Mouse (Mus musculus): ENCODE measurements at regions not wholly inside any gene's neighbourhood (a gene's known extent, or its start where the extent isn't known, plus 50 kb on each side); places are given as distances from the start of the nearest gene placed in this dataset.

- DNase-seq (ENCODE audit: low read depth in 1 of 2, low spot score in 2 of 2): no peak
These were observed 79.0 kb upstream of the Jade1 start for GRCm38 (mm10) chr3:41476516-41476915.

GRCm38 (mm10) chr3:41472586-41472985 lies 82.9 kb upstream of the Jade1 start:
- no peak for DNase-seq (ENCODE audit: low read depth in 1 of 2, low spot score in 2 of 2)

GRCm38 (mm10) chr3:41469106-41469505 lies 86.4 kb upstream of the Jade1 start:
- no peak for DNase-seq (ENCODE audit: low read depth in 1 of 2, low spot score in 2 of 2)

GRCm38 (mm10) chr3:41467857-41468256 lies 87.7 kb upstream of the Jade1 start:
- DNase-seq (ENCODE audit: low read depth in 1 of 2, low spot score in 2 of 2): peak; percentile 8 to 39

GRCm38 (mm10) chr3:41465893-41466292 lies 89.6 kb upstream of the Jade1 start:
- no peak for DNase-seq (ENCODE audit: low read depth in 1 of 2, low spot score in 2 of 2)

- DNase-seq (ENCODE audit: low read depth in 1 of 2, low spot score in 2 of 2): no peak
These were observed 92.4 kb upstream of the Jade1 start for GRCm38 (mm10) chr3:41462953-41463644.

GRCm38 (mm10) chr3:41460131-41460530 lies 95.4 kb upstream of the Jade1 start:
- no peak for DNase-seq (ENCODE audit: low read depth in 1 of 2, low spot score in 2 of 2)

GRCm38 (mm10) chr3:41458156-41458555 lies 97.4 kb upstream of the Jade1 start:
- no peak for DNase-seq (ENCODE audit: low read depth in 1 of 2, low spot score in 2 of 2)

- DNase-seq (ENCODE audit: low read depth in 1 of 2, low spot score in 2 of 2): no peak
These were observed 102.0 kb upstream of the Jade1 start for GRCm38 (mm10) chr3:41453525-41453924.

GRCm38 (mm10) chr3:41452716-41453090 lies 102.8 kb upstream of the Jade1 start:
- DNase-seq (ENCODE audit: low read depth in 1 of 2, low spot score in 2 of 2): no peak

GRCm38 (mm10) chr3:41452020-41452715 lies 103.4 kb upstream of the Jade1 start:
- DNase-seq (ENCODE audit: low read depth in 1 of 2, low spot score in 2 of 2): no peak

- DNase-seq (ENCODE audit: low read depth in 1 of 2, low spot score in 2 of 2): no peak
These were observed 104.8 kb upstream of the Jade1 start for GRCm38 (mm10) chr3:41450696-41451095.

GRCm38 (mm10) chr3:41444243-41444753 lies 111.2 kb upstream of the Jade1 start:
- no peak for DNase-seq (ENCODE audit: low read depth in 1 of 2, low spot score in 2 of 2)

- no peak for DNase-seq (ENCODE audit: low read depth in 1 of 2, low spot score in 2 of 2)
These were observed 119.3 kb upstream of the Jade1 start for GRCm38 (mm10) chr3:41436238-41436637.

- DNase-seq (ENCODE audit: low read depth in 1 of 2, low spot score in 2 of 2): no peak
These were observed 122.4 kb upstream of the Jade1 start for GRCm38 (mm10) chr3:41433106-41433505.

GRCm38 (mm10) chr3:41432376-41432775 lies 123.2 kb upstream of the Jade1 start:
- no peak for DNase-seq (ENCODE audit: low read depth in 1 of 2, low spot score in 2 of 2)

- DNase-seq (ENCODE audit: low read depth in 1 of 2, low spot score in 2 of 2): no peak
These were observed 125.3 kb upstream of the Jade1 start for GRCm38 (mm10) chr3:41430191-41430590.

- no peak for DNase-seq (ENCODE audit: low read depth in 1 of 2, low spot score in 2 of 2)
These were observed 128.6 kb upstream of the Jade1 start for GRCm38 (mm10) chr3:41426946-41427345.

GRCm38 (mm10) chr3:41425863-41426262 lies 129.7 kb upstream of the Jade1 start:
- no peak for DNase-seq (ENCODE audit: low read depth in 1 of 2, low spot score in 2 of 2)

- no peak for DNase-seq (ENCODE audit: low read depth in 1 of 2, low spot score in 2 of 2)
These were observed 131.2 kb upstream of the Jade1 start for GRCm38 (mm10) chr3:41424142-41424939.

GRCm38 (mm10) chr3:41423630-41424029 lies 131.9 kb upstream of the Jade1 start:
- DNase-seq (ENCODE audit: low read depth in 1 of 2, low spot score in 2 of 2): no peak
